Mouse (Mus musculus) kidney, adult 11 months (tissue): ENCODE results near the gene Rad23a.

Source experiments
- DNase-seq: peaks from one replicate; pipeline ENCODE4 v3.0.0; 2022

Gene Rad23a

GRCm38 (mm10) chr8:84786801-84787467 is 53.5 kb downstream of the Rad23a start:
- no peak for DNase-seq

GRCm38 (mm10) chr8:84785756-84786677 is 54.4 kb downstream of the Rad23a start:
- DNase-seq = peak; percentile 60

- no peak for DNase-seq
These were observed 55.0 kb downstream of the Rad23a start for GRCm38 (mm10) chr8:84785506-84785755.

- no peak for DNase-seq
These were observed 55.6 kb downstream of the Rad23a start for GRCm38 (mm10) chr8:84784681-84785505.
